Mouse (Mus musculus): ENCODE results near the gene Kifc5b.

- TF ChIP-seq POLR2A (IDR thresholded peaks at IDR 0.05; ENCODE audit: low read depth, low read length) (no peak), CTCF (IDR thresholded peaks at IDR 0.05; ENCODE audit: extremely low read depth, insufficient read depth, insufficient read length, insufficient replicate concordance) (no peak)
Observed at GRCm38 (mm10) chr17:26933419-26933818, 16.5 kb downstream of the Kifc5b start.

Data from spleen, adult 2 months (tissue).